Mouse (Mus musculus) small intestine, adult 2 months (tissue): ENCODE results near the gene Olfr1062.
"Not testable (repeated sequence)": the region's sequence is repeated elsewhere in the genome, so short reads cannot be mapped to it uniquely, and the experiment has no call there.

Experiments
- CTCF ChIP-seq: fragments of 200-500 bp; IDR thresholded peaks from 2 replicates; pipeline ENCODE4 v1.5.1; 2012; ENCODE audit warnings: low read depth, mild to moderate bottlenecking, control low read depth, inconsistent platforms, low read length, moderate library complexity, mixed read lengths; ENCODE audit not compliant: insufficient replicate concordance, insufficient read length; ENCODE audit errors: extremely low read depth
- POLR2A ChIP-seq: fragments of 200-500 bp; IDR thresholded peaks from 2 replicates; pipeline ENCODE4 v1.6.1; 2012; ENCODE audit warnings: low read depth, mild to moderate bottlenecking, control low read depth, inconsistent platforms, low read length, moderate library complexity

- TF ChIP-seq POLR2A, CTCF: not testable (repeated sequence)
These were observed 15.6 kb upstream of the Olfr1062 start for GRCm38 (mm10) chr2:86442101-86442500.
